Mouse (Mus musculus) liver, adult 2 months (tissue): ENCODE measurements around the gene Strbp. TPM values are rescaled to one million over a fixed set of nuclear protein-coding genes. Genes with fewer than 3 reads are reported as not detected.
A peak's percentile ranks its signal among the peaks of the same experiment; 100 is the strongest.

Experiments used
- DNase-seq: peaks from one replicate; pipeline ENCODE4 v3.0.0-alpha.2; 2011; ENCODE audit warnings: low read depth, low spot score; ENCODE audit errors: extremely low read depth
- H3K27ac ChIP-seq: fragments of 200-500 bp; replicated peaks from 2 replicates; pipeline ENCODE4 v1.5.1; 2012; ENCODE audit warnings: low read depth, mild to moderate bottlenecking, control low read depth, inconsistent platforms, low read length; ENCODE audit not compliant: insufficient read depth
- H3K27me3 ChIP-seq: fragments of 200-500 bp; 2 replicates; pipeline ENCODE4 v1.6.1; 2012; ENCODE audit warnings: mild to moderate bottlenecking, moderate library complexity, low read length, inconsistent platforms; ENCODE audit not compliant: control insufficient read depth, insufficient read depth
- H3K36me3 ChIP-seq: fragments of 200-500 bp; 2 replicates; pipeline ENCODE4 v1.6.1; 2012; ENCODE audit warnings: low read length, inconsistent platforms; ENCODE audit not compliant: control insufficient read depth, insufficient read depth
- H3K4me1 ChIP-seq: fragments of 200-500 bp; 2 replicates; pipeline ENCODE4 v1.6.1; 2011; ENCODE audit warnings: low read length; ENCODE audit not compliant: control insufficient read depth, insufficient read depth
- H3K4me3 ChIP-seq: fragments of 200-500 bp; 2 replicates; pipeline ENCODE4 v1.5.1; 2011; ENCODE audit warnings: low read depth, mild to moderate bottlenecking, control low read depth, low read length, moderate library complexity; ENCODE audit not compliant: insufficient read depth
- H3K79me2 ChIP-seq: fragments of 200-500 bp; 2 replicates; pipeline ENCODE4 v1.6.1; 2012; ENCODE audit warnings: inconsistent platforms, mild to moderate bottlenecking, low read length, moderate library complexity; ENCODE audit not compliant: control insufficient read depth, insufficient read depth
- H3K9ac ChIP-seq: fragments of 200-500 bp; 2 replicates; pipeline ENCODE4 v1.6.1; 2012; ENCODE audit warnings: low read depth, mild to moderate bottlenecking, control low read depth, inconsistent platforms, low read length
- CTCF ChIP-seq: fragments of 200-500 bp; IDR thresholded peaks from 2 replicates; pipeline ENCODE4 v1.5.1; 2011; ENCODE audit warnings: low read depth, low read length, control low read depth
- POLR2A ChIP-seq: fragments of 200-500 bp; IDR thresholded peaks from 2 replicates; pipeline ENCODE4 v1.6.1; 2011; ENCODE audit warnings: low read length, control low read depth; ENCODE audit not compliant: insufficient read depth; ENCODE audit errors: extremely low read depth
- WGBS: fragments of 180-500 bp; shearing (Covaris S2); methylation state at CpG from one replicate; pipeline ENCODE4 v1.1.7; 2018; 5-methylcytosine and 5-hydroxymethylcytosine counted together
- polyA plus RNA-seq: library from polyadenylated mRNA; depleted of rRNA; stranded (reverse); fragments of >200 nt; gene quantifications from 2 replicates; pipeline ENCODE4 v1.2.3, GENCODE M21; 2012
- total RNA-seq: library from RNA; depleted of rRNA; stranded (reverse); fragments of >200 nt; gene quantifications from 2 replicates; pipeline ENCODE4 v1.2.3, GENCODE M21; 2014

Strbp gene
- total and polyA plus RNA-seq, 2 experiments = 2.6 to 18.6 TPM

DNA sequence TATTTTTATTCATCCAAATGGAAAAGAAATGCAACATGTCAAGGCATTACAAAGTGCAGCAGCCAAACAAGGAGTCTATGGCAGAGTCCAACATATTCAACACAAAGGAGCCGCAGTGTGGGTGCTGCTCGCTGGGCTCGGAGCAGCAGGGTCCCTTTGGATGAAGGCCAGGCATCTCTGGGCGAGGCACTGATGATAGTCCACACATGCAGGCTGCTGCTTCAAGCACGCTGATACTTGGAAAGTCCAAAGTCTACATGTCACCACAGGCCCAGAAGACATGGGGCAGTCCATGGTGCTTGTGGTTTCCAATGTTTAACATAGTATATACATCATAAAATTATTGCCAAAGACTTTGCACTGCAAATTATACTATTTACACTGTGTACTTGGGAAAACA is 133.8 kb downstream of the Strbp start:
- Histone ChIP-seq H3K79me2 (no peaks in the 10 kb centered on the region; the same call in 1 of the 2 replicates), H3K27ac (no peak overlapping the region; the same call in 1 of the 2 replicates), H3K36me3 (peaks cover 18% of the 10 kb centered on the region), H3K4me1 (peaks cover 24% of the 10 kb centered on the region), H3K27me3 (no peaks in the 10 kb centered on the region), H3K4me3 (no peak overlapping the region), H3K9ac (no peak overlapping the region)
- DNase-seq = peak; percentile 53
- no peak for TF ChIP-seq CTCF
- TF ChIP-seq POLR2A = no peak
- 40% methylated on average over 5 of the region's 5 CpGs for WGBS

DNA sequence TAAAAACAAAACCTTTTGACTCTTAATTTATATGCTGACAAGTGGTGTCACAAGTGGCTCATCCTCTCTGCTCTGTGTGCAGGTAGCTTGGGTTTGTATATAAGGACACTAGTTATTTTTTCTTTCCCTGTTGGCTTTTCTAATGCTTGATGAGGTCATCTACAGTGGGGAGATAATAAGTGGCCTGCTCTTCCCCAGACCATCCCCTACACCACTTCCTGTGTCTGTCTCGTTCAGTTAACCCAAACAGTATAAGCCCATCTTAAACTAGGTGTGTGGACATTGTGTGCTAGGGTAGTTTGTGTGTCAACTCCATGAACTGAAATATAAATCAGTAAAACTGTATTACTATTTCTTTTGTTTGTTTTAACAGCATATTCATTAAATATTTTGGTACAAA is 137.6 kb downstream of the Strbp start:
- peaks cover 44% of the 10 kb centered on the region for H3K36me3 ChIP-seq
- TF ChIP-seq POLR2A = no peak
- TF ChIP-seq CTCF = no peak
- no peak for DNase-seq
- no peak overlapping the region for H3K27ac ChIP-seq
- no peaks in the 10 kb centered on the region for H3K79me2 ChIP-seq
- H3K27me3 ChIP-seq = no peaks in the 10 kb centered on the region
- H3K4me1 ChIP-seq = peaks cover 13% of the 10 kb centered on the region
- H3K4me3 ChIP-seq = no peak overlapping the region
- WGBS = 79% methylated on average over 1 of the region's 1 CpGs
- no peak overlapping the region for H3K9ac ChIP-seq

GRCm38 (mm10) chr2:37565579-37565978 is 138.1 kb downstream of the Strbp start:
- peaks cover 12% of the 10 kb centered on the region for H3K4me1 ChIP-seq
- H3K36me3 ChIP-seq = peaks cover 49% of the 10 kb centered on the region
- peak; percentile 75 for DNase-seq
- H3K4me3 ChIP-seq = no peak overlapping the region
- H3K79me2 ChIP-seq = no peaks in the 10 kb centered on the region
- 4% methylated on average over 2 of the region's 2 CpGs for WGBS
- TF ChIP-seq POLR2A (no peak), CTCF (no peak)
- no peak overlapping the region for H3K9ac ChIP-seq
- H3K27ac ChIP-seq = no peak overlapping the region
- no peaks in the 10 kb centered on the region for H3K27me3 ChIP-seq

DNA sequence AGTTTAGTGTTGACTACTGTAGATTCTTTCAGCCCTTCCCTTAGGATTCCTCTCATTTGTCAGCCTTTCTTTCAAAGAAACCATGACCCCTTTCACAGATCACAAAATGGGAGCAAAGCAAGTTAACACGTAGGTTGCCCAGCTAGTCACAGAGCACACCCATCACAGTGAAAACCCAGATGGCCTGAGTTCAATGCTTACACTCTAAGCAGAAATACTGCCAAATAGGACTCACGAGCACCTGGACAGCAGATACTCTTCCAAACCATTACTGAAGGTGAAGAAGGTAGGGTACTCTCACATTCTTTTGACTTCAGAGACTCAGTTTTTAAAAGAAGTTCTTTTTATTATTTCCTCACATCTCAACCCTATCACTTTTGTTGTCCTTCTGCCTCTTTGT is 147.3 kb downstream of the Strbp start:
- Histone ChIP-seq H3K27ac (no peak overlapping the region), H3K27me3 (no peaks in the 10 kb centered on the region), H3K79me2 (no peaks in the 10 kb centered on the region), H3K36me3 (peaks cover 66% of the 10 kb centered on the region), H3K4me1 (no peaks in the 10 kb centered on the region), H3K4me3 (no peak overlapping the region), H3K9ac (no peak overlapping the region)
- no peak for DNase-seq
- WGBS = 92% methylated on average over 2 of the region's 2 CpGs
- no peak for TF ChIP-seq POLR2A
- TF ChIP-seq CTCF = no peak

DNA sequence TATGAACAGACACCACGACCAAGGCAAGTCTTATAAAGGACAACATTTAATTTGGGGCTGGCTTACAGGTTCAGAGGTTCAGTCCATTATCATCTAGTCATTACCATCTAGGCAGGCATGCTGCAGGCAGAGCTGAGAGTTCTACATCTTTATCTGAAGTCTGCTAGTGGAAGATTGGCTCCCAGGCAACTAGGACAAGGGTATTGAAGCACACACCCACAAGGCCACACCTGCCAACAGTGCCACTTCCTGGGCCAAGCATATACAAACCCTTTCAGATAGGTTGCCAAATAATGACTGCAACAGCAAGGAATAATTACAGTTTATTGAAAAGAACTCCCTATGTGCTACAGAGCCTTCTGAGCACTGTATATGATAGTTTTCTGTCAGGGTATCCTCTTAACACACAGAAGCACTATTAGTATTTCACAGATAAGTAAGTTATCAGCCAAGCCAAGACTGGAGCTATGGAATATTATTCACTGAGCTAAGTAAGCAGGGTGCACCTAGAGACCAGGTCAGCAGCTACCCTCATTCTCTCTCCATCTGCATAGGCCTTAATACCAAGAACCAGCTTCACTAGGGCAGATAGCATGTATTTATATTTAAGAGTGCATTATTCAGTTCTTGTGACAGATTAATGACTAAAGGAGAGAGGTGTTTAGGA is 154.2 kb downstream of the Strbp start:
- no peaks in the 10 kb centered on the region for H3K27me3 ChIP-seq
- no peaks in the 10 kb centered on the region for H3K79me2 ChIP-seq
- TF ChIP-seq CTCF = no peak
- no peak for TF ChIP-seq POLR2A
- H3K4me1 ChIP-seq = no peaks in the 10 kb centered on the region
- DNase-seq = peak; percentile 62
- H3K9ac ChIP-seq = no peak overlapping the region
- no peak overlapping the region for H3K4me3 ChIP-seq
- peaks cover 37% of the 10 kb centered on the region for H3K36me3 ChIP-seq
- no peak overlapping the region for H3K27ac ChIP-seq
- WGBS = 74% methylated on average over 1 of the region's 1 CpGs

GRCm38 (mm10) chr2:37531639-37532038 is 172.0 kb downstream of the Strbp start:
- Histone ChIP-seq H3K4me1 (no peaks in the 10 kb centered on the region; the same call in 1 of the 2 replicates), H3K27me3 (no peaks in the 10 kb centered on the region), H3K36me3 (peaks cover 16% of the 10 kb centered on the region), H3K9ac (no peak overlapping the region), H3K79me2 (no peaks in the 10 kb centered on the region), H3K4me3 (no peak overlapping the region), H3K27ac (no peak overlapping the region)
- 66% methylated on average over 3 of the region's 3 CpGs for WGBS
- TF ChIP-seq CTCF (no peak), POLR2A (no peak)
- DNase-seq = no peak
